Mouse (Mus musculus): ENCODE measurements around the gene Psmb5. TPM values are rescaled to one million over a fixed set of nuclear protein-coding genes. Genes with fewer than 3 reads are reported as not detected.
A peak's percentile ranks its signal among the peaks of the same experiment; 100 is the strongest.

Gene Psmb5
- polyA plus RNA-seq, 1 experiment from 2014 or later, result 157 TPM

GRCm38 (mm10) chr14:54577089-54577982, 40.5 kb downstream of the Psmb5 start, which contains the start of gene Ajuba:
Gene Ajuba, minus strand, starts transcription at chr14:54577558.
- peaks cover 50% of the 10 kb centered on the region for H3K4me1 ChIP-seq (ENCODE audit: insufficient read depth)
- H3K9ac ChIP-seq (replicated peaks), result peak within 1 kb of the TSS; percentile 73
- peak; percentile 85 for DNase-seq
- peak; percentile 71 for ATAC-seq
- peaks cover 41% of the 10 kb centered on the region for H3K27me3 ChIP-seq (ENCODE audit: insufficient read depth, low read length)
- no peaks in the 10 kb centered on the region for H3K36me3 ChIP-seq (replicated peaks; ENCODE audit: insufficient read depth, low read length)
- peak within 1 kb of the TSS; percentile 97 for H3K4me2 ChIP-seq (ENCODE audit: low read depth, low read length)
- 1% methylated on average over 66 of the region's 66 CpGs for WGBS (ENCODE audit: insufficient replicate concordance)
- peak within 1 kb of the TSS; percentile 67 for H3K4me3 ChIP-seq (ENCODE audit: low read depth, low read length)
- no peaks in the 10 kb centered on the region for H3K9me3 ChIP-seq (ENCODE audit: low read length)
- TF ChIP-seq CTCF (IDR thresholded peaks at IDR 0.05; ENCODE audit: low read depth) (no peak), EP300 (IDR thresholded peaks at IDR 0.05; ENCODE audit: low read depth) (no peak)
- H3K27ac ChIP-seq (ENCODE audit: low read depth), result peak within 1 kb of the TSS; percentile 66

GRCm38 (mm10) chr14:54576241-54577088, 41.4 kb downstream of the Psmb5 start:
- H3K4me1 ChIP-seq (ENCODE audit: insufficient read depth), result peaks cover 56% of the 10 kb centered on the region
- peak; percentile 22; the same call in 1 of the 2 replicates for ATAC-seq

DNA sequence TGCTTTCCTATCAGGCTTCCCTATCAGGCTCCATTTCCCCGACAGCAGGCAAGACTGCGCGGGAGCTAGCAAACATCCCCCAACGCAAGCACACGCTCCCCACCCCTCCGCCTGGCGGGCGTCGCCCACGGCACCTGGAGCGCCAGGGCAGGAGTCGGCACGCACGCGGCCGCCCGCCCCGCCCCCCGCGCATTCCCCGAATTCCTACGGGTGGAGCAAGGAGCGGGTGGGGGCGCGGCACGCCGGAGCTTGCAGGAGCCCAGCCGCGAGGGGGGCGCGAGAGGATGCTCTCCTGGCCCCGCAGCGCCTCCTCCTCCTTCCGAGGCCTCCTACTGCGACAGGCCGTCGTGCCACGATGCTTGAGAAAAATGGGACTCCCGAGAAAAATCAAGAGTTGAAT, 42.2 kb downstream of the Psmb5 start:
- Histone ChIP-seq H3K27ac (ENCODE audit: low read depth) (0 out of 2 replicates have a peak overlapping the region, but pooled peaks have one; percentile 5), H3K4me3 (ENCODE audit: low read depth, low read length) (peak overlapping the region; percentile 67), H3K4me2 (ENCODE audit: low read depth, low read length) (peak overlapping the region; percentile 97), H3K4me1 (ENCODE audit: insufficient read depth) (peaks cover 56% of the 10 kb centered on the region), H3K9me3 (ENCODE audit: low read length) (no peaks in the 10 kb centered on the region), H3K9ac (replicated peaks) (no peak overlapping the region), H3K36me3 (replicated peaks; ENCODE audit: insufficient read depth, low read length) (no peaks in the 10 kb centered on the region), H3K27me3 (ENCODE audit: insufficient read depth, low read length) (peaks cover 41% of the 10 kb centered on the region)
- TF ChIP-seq EP300 (IDR thresholded peaks at IDR 0.05; ENCODE audit: low read depth), result no peak
- TF ChIP-seq CTCF (IDR thresholded peaks at IDR 0.05; ENCODE audit: low read depth), result no peak
- 4% methylated on average over 37 of the region's 39 CpGs for WGBS (ENCODE audit: insufficient replicate concordance)
- DNase-seq (peak; percentile 75), ATAC-seq (peak; percentile 26; the same call in 1 of the 2 replicates)

More at GRCm38 (mm10) chr14:54576241-54577088, 41.4 kb downstream of the Psmb5 start:
- Histone ChIP-seq H3K36me3 (replicated peaks; ENCODE audit: insufficient read depth, low read length) (no peaks in the 10 kb centered on the region), H3K9ac (replicated peaks) (peak overlapping the region; percentile 73), H3K4me3 (ENCODE audit: low read depth, low read length) (peak overlapping the region; percentile 67), H3K4me2 (ENCODE audit: low read depth, low read length) (peak overlapping the region; percentile 97), H3K9me3 (ENCODE audit: low read length) (no peaks in the 10 kb centered on the region), H3K27ac (ENCODE audit: low read depth) (0 out of 2 replicates have a peak overlapping the region, but pooled peaks have one; percentile 66), H3K27me3 (ENCODE audit: insufficient read depth, low read length) (peaks cover 41% of the 10 kb centered on the region)
- peak; percentile 45 for DNase-seq
- no peak for TF ChIP-seq EP300 (IDR thresholded peaks at IDR 0.05; ENCODE audit: low read depth)
- TF ChIP-seq CTCF (IDR thresholded peaks at IDR 0.05; ENCODE audit: low read depth), result no peak
- WGBS (ENCODE audit: insufficient replicate concordance), result 3% methylated on average over 78 of the region's 84 CpGs

GRCm38 (mm10) chr14:54575031-54575430, 42.8 kb downstream of the Psmb5 start:
- DNase-seq (no peak), ATAC-seq (no peak)
- H3K27ac ChIP-seq (ENCODE audit: low read depth), result 0 out of 2 replicates have a peak overlapping the region, but pooled peaks have one; percentile 5
- no peak overlapping the region; the same call in 1 of the 2 replicates for H3K9ac ChIP-seq (replicated peaks)
- H3K4me2 ChIP-seq (ENCODE audit: low read depth, low read length), result peak overlapping the region; percentile 97
- H3K9me3 ChIP-seq (ENCODE audit: low read length), result no peaks in the 10 kb centered on the region
- peaks cover 54% of the 10 kb centered on the region for H3K4me1 ChIP-seq (ENCODE audit: insufficient read depth)
- H3K4me3 ChIP-seq (ENCODE audit: low read depth, low read length), result peak overlapping the region; percentile 67
- TF ChIP-seq EP300 (IDR thresholded peaks at IDR 0.05; ENCODE audit: low read depth) (no peak), CTCF (IDR thresholded peaks at IDR 0.05; ENCODE audit: low read depth) (no peak)
- H3K27me3 ChIP-seq (ENCODE audit: insufficient read depth, low read length), result peaks cover 41% of the 10 kb centered on the region
- WGBS (ENCODE audit: insufficient replicate concordance), result 21% methylated on average over 8 of the region's 8 CpGs
- no peaks in the 10 kb centered on the region; the same call in 1 of the 2 replicates for H3K36me3 ChIP-seq (replicated peaks; ENCODE audit: insufficient read depth, low read length)

- 55% methylated on average over 4 of the region's 4 CpGs for WGBS (ENCODE audit: insufficient replicate concordance)
- peaks cover 48% of the 10 kb centered on the region for H3K4me1 ChIP-seq (ENCODE audit: insufficient read depth)
- H3K9me3 ChIP-seq (ENCODE audit: low read length), result no peaks in the 10 kb centered on the region
- peak overlapping the region; percentile 12; the same call in 1 of the 2 replicates for H3K9ac ChIP-seq (replicated peaks)
- no peak overlapping the region for H3K27ac ChIP-seq (ENCODE audit: low read depth)
- 0 out of 2 replicates have a peak overlapping the region, but pooled peaks have one; percentile 97 for H3K4me2 ChIP-seq (ENCODE audit: low read depth, low read length)
- TF ChIP-seq CTCF (IDR thresholded peaks at IDR 0.05; ENCODE audit: low read depth) (no peak), EP300 (IDR thresholded peaks at IDR 0.05; ENCODE audit: low read depth) (no peak)
- H3K4me3 ChIP-seq (ENCODE audit: low read depth, low read length), result no peak overlapping the region
- ATAC-seq (no peak), DNase-seq (no peak)
- peaks cover 41% of the 10 kb centered on the region for H3K27me3 ChIP-seq (ENCODE audit: insufficient read depth, low read length)
- H3K36me3 ChIP-seq (replicated peaks; ENCODE audit: insufficient read depth, low read length), result no peaks in the 10 kb centered on the region; the same call in 1 of the 2 replicates
Observed at GRCm38 (mm10) chr14:54574253-54574652, 43.6 kb downstream of the Psmb5 start.
